Comparison of ENCODE assay signal across 13 mouse cellular contexts in genomic region chr2:30588985-30589511, GRCm38 (mm10). TPM values are rescaled to one million over a fixed set of nuclear protein-coding genes. Genes with fewer than 3 reads are reported as not detected.
A peak's percentile ranks its signal among the peaks of the same experiment; 100 is the strongest.
DNase-seq lines count a peak whose midpoint lies in the region; ATAC-seq and TF ChIP-seq lines count a peak whose summit lies in the region.
"Had no signal": no experiment of that assay in that cellular context is flagged by ENCODE, and none has a peak within 500 bp of the region (broad histone marks: within the 10 kb centered on the region; RNA-seq: fewer than 3 reads in every experiment).

No protein-coding gene starts in this region.

- no peak for TF ChIP-seq CTCF in stomach, postnatal 0 days (IDR thresholded peaks at IDR 0.05; ENCODE audit: low read depth)

- peak; percentile 33 for DNase-seq in ovary, postnatal 36 days (ENCODE audit: low spot score)
- DNase-seq in ovary, postnatal 10 days (ENCODE audit: low spot score) = no peak
- DNase-seq in kidney, postnatal 25 days = peak; percentile 44 to 66
- DNase-seq in stomach, postnatal 0 days (ENCODE audit: low spot score) = no peak
- DNase-seq in thymus, postnatal 36 days = no peak
- no peak for DNase-seq in cerebellum, adult 9-10 months
- DNase-seq: cerebellum, adult 11 months had no signal

- no peak overlapping the region for H3K4me2 ChIP-seq in heart, embryonic 13.5 days
- H3K4me2 ChIP-seq in stomach, postnatal 0 days (replicated peaks; ENCODE audit: low read depth) = no peak overlapping the region
- H3K4me2 ChIP-seq: neural tube, embryonic 13.5 days had no signal

- WGBS in heart, embryonic 13.5 days = 66% methylated on average over 4 of the region's 4 CpGs
- WGBS in stomach, postnatal 0 days = 42% methylated on average over 4 of the region's 4 CpGs

- 0 out of 2 replicates have a peak overlapping the region, but pooled peaks have one; percentile 8 for H3K9ac ChIP-seq in heart, embryonic 13.5 days
- no peak overlapping the region for H3K9ac ChIP-seq in stomach, postnatal 0 days (ENCODE audit: low read length)
- H3K9ac ChIP-seq: liver, embryonic 14.5 days; neural tube, embryonic 13.5 days had no signal

- H3K9me3 ChIP-seq in heart, embryonic 13.5 days = no peaks in the 10 kb centered on the region
- no peaks in the 10 kb centered on the region for H3K9me3 ChIP-seq in stomach, postnatal 0 days (ENCODE audit: control insufficient read depth, low read length)
- H3K9me3 ChIP-seq: neural tube, embryonic 13.5 days had no signal

- no peaks in the 10 kb centered on the region for H3K27me3 ChIP-seq in heart, embryonic 13.5 days (replicated peaks)
- no peaks in the 10 kb centered on the region for H3K27me3 ChIP-seq in stomach, postnatal 0 days (ENCODE audit: control insufficient read depth, insufficient read depth, low read length)
- H3K27me3 ChIP-seq: neural tube, embryonic 13.5 days; Patski had no signal

- no peak overlapping the region for H3K27ac ChIP-seq in heart, embryonic 13.5 days (replicated peaks)
- H3K27ac ChIP-seq in stomach, postnatal 0 days (replicated peaks) = peak overlapping the region; percentile 82
- H3K27ac ChIP-seq: liver, embryonic 14.5 days; neural tube, embryonic 13.5 days had no signal

- H3K4me1 ChIP-seq in heart, embryonic 13.5 days = peaks cover 25% of the 10 kb centered on the region
- H3K4me1 ChIP-seq in stomach, postnatal 0 days (replicated peaks; ENCODE audit: control insufficient read depth, insufficient read depth) = peaks cover 7% of the 10 kb centered on the region; the same call in 1 of the 2 replicates

- TF ChIP-seq EP300 in stomach, postnatal 0 days (optimal IDR thresholded peaks at IDR 0.05) = no peak

- ATAC-seq in heart, embryonic 13.5 days (ENCODE audit: extremely low read depth, insufficient number of reproducible peaks, low FRiP score, low TSS enrichment) = no peak
- peak; percentile 60; the same call in 1 of the 2 replicates for ATAC-seq in stomach, postnatal 0 days (ENCODE audit: low FRiP score, low TSS enrichment)
- ATAC-seq: inflammation-experienced regulatory T-cells, adult 6 months; Patski had no signal

- no peaks in the 10 kb centered on the region for H3K36me3 ChIP-seq in heart, embryonic 13.5 days
- H3K36me3 ChIP-seq in stomach, postnatal 0 days (ENCODE audit: control insufficient read depth, insufficient read depth, low read length) = no peaks in the 10 kb centered on the region
- H3K36me3 ChIP-seq: neural tube, embryonic 13.5 days had no signal

- H3K4me3 ChIP-seq in heart, embryonic 13.5 days = no peak overlapping the region
- no peak overlapping the region for H3K4me3 ChIP-seq in stomach, postnatal 0 days (ENCODE audit: low read depth, low read length)
- H3K4me3 ChIP-seq: erythroblast, embryonic 14.5 days; neural tube, embryonic 13.5 days had no signal

RNA-seq across cellular contexts. Expression of gene Cstad, which starts 5.8 kb away (rescaled TPM):
- polyA plus RNA-seq in heart, embryonic 13.5 days (2015; fragmentation: Nextera tagmentation; extraction: Ambion mirVana) = 2.1 and 2.4 TPM in 2 replicates
- polyA plus RNA-seq in stomach, postnatal 0 days (2015; fragmentation: Nextera tagmentation; extraction: Ambion mirVana) = 0.57 and 0.63 TPM in 2 replicates
- polyA plus RNA-seq: erythroblast, embryonic 14.5 days had no signal

Comparison
In these comparisons a context has a peak if more than half of its experiments do, and no peak if none do; other contexts are left out.
1. DNase-seq: peak in ovary, postnatal 36 days (single experiment) and kidney, postnatal 25 days (2 of 2); none in ovary, postnatal 10 days (single experiment), stomach, postnatal 0 days (single experiment), thymus, postnatal 36 days (0 of 2) and cerebellum, adult 9-10 months (single experiment).